Mouse (Mus musculus) E14TG2a.4 (cell line): ENCODE results near the gene Mettl26.

Source experiments
- CTCF ChIP-seq: conservative IDR thresholded peaks from 2 replicates; pipeline ENCODE4 v1.5.1; 2014; ENCODE audit warnings: low read length
- NANOG ChIP-seq: IDR thresholded peaks from 2 replicates; pipeline ENCODE4 v1.6.1; 2014; ENCODE audit warnings: borderline replicate concordance, low read length, mixed read lengths

DNA sequence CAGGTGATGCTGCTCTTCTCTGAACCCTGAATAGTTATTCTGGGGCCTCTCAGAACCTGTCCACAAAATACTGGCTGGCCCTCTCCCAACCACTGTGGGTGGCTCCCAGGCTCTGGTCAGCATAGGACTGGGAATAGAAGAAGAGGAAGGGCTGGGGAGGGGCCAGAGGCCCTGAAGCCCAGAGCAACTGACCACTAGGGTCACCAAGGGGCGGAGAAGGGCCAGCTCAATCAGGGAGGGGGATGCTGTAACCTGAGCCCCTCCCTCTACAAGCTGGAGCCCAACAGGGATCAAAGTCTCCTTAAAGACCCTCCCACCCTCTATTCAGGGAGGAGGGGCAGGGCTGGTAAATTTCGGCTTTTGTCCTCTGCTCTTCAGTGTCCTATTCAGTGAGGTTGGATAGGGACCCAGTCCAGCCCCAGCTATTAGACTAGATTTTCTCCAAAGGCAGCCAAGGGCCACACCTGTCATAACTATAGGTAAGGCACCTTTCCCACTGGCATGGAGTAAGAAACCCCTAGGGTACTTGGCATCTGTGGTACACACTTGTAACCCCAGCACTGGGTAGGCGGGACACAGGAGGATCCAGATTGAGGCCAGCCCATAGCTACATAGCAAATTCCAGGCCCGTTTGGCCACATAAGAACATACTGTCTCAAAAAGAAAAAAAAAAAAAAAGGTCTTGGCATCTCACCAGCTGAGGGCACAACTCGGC, 5.5 kb downstream of the Mettl26 start, which contains the start of gene Wfikkn1:
- no peak for TF ChIP-seq CTCF
- no peak for TF ChIP-seq NANOG
